Mouse (Mus musculus): ENCODE results near the gene Car15. TPM values are rescaled to one million over a fixed set of nuclear protein-coding genes. Genes with fewer than 3 reads are reported as not detected.

Car15 gene
- polyA plus RNA-seq, 1 experiment from 2014 or later, result 0.40 TPM

DNA sequence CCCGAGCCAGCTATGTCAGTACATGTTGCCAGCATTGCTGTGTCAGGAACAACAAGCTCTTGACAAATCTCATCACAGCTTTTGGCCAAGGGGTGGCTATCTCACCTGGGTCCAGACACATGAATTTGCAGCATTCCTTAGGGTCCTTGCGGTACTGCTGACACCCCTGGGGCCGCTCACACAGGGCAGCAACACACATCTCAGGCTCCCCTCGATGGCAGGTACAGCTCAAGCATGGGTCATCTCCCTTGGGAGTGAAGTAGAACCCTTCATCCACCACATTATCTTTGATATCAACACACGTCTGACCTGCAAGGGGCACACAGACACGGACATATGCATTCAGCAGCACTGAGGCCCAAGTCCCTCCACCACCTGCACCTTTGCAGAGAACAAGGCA, 11.3 kb upstream of the Car15 start:
- peaks cover 62% of the 10 kb centered on the region for H3K36me3 ChIP-seq (ENCODE audit: inconsistent target)
- 86% methylated on average over 6 of the region's 6 CpGs for WGBS (ENCODE audit: missing documents)

DNA sequence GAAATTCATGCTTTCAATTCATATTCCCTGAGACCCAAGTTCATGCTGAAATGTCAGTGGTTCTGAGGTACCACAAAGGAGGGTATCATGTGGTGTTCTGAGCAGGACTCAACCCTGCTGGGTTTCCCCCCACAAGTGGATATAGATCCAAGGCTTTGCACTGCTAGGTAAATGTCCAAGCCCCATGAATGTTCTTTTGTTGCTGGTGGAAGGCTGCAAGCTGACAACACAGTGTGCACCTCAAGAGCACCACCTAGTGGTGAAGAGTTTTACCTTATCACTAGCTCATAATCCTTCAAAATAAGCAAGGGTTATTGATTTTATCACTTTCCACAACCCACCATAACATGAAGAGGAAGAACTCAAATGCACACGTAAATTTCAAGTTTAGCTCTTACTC, 10.8 kb upstream of the Car15 start:
- WGBS (ENCODE audit: missing documents), result 10% methylated on average over 1 of the region's 1 CpGs
- Histone ChIP-seq H3K79me2 (ENCODE audit: inconsistent target) (no peaks in the 10 kb centered on the region), H3K27ac (no peak overlapping the region), H3K36me3 (ENCODE audit: inconsistent target) (peaks cover 68% of the 10 kb centered on the region), H3K4me3 (ENCODE audit: inconsistent target) (no peak overlapping the region)

More for the DNA sequence above, 11.3 kb upstream of the Car15 start:
- Histone ChIP-seq H3K4me3 (ENCODE audit: inconsistent target) (no peak overlapping the region), H3K79me2 (ENCODE audit: inconsistent target) (no peaks in the 10 kb centered on the region), H3K27ac (no peak overlapping the region)

DNA sequence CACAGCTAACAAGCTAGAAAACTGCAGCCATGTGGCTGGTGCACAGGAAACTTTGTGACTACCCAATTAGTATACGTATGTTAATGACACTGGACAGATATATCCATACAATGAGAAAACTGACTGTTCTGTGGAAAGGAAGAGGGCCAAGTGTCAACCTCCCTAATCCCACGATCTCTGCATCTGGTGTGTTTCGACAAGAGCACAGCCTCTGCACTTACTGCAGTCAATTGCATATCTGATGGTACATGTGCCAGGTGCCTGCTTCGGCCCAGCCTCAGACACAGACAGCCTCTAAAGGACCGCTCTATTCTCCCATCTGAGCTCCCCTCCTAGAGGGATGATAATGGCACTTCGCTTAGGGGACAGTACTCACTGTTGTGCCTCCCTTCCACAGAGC, 10.3 kb upstream of the Car15 start:
- no peak overlapping the region for H3K27ac ChIP-seq
- no peaks in the 10 kb centered on the region for H3K79me2 ChIP-seq (ENCODE audit: inconsistent target)
- peaks cover 72% of the 10 kb centered on the region for H3K36me3 ChIP-seq (ENCODE audit: inconsistent target)
- 98% methylated on average over 6 of the region's 6 CpGs for WGBS (ENCODE audit: missing documents)
- H3K4me3 ChIP-seq (ENCODE audit: inconsistent target), result no peak overlapping the region

GRCm38 (mm10) chr16:17843701-17844365, 5.7 kb upstream of the Car15 start:
- WGBS (ENCODE audit: missing documents), result 98% methylated on average over 10 of the region's 10 CpGs
- Histone ChIP-seq H3K79me2 (ENCODE audit: inconsistent target) (no peaks in the 10 kb centered on the region), H3K36me3 (ENCODE audit: inconsistent target) (peaks cover 66% of the 10 kb centered on the region), H3K27ac (no peak overlapping the region), H3K4me3 (ENCODE audit: inconsistent target) (no peak overlapping the region)

DNA sequence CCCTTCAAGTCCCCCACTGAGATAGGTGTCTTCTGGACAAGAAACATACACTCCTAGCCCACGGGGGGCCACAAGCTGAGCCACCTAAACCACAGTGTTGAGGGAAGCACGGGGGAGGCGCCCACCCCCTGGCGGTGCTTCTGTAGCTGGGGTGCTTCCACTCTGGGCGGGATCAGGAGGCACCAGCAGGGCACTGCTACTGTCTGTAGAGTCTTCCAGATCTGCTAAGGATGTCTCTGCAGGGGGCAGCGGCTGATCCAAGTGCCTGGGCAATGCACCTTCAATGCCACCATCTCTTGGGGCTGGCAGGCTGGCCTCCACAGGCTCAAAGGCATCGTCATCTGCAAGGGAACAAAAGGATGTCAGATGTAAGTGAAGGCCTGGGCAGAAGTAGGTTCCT, 4.3 kb upstream of the Car15 start:
- no peak overlapping the region for H3K27ac ChIP-seq
- H3K79me2 ChIP-seq (ENCODE audit: inconsistent target), result no peaks in the 10 kb centered on the region
- H3K4me3 ChIP-seq (ENCODE audit: inconsistent target), result no peak overlapping the region
- WGBS (ENCODE audit: missing documents), result 91% methylated on average over 7 of the region's 7 CpGs
- peaks cover 63% of the 10 kb centered on the region for H3K36me3 ChIP-seq (ENCODE audit: inconsistent target)

- no peak overlapping the region for H3K4me3 ChIP-seq (ENCODE audit: inconsistent target)
- H3K36me3 ChIP-seq (ENCODE audit: inconsistent target), result peaks cover 39% of the 10 kb centered on the region
- 89% methylated on average over 4 of the region's 4 CpGs for WGBS (ENCODE audit: missing documents)
Observed at GRCm38 (mm10) chr16:17839976-17840375, 1.8 kb upstream of the Car15 start.

DNA sequence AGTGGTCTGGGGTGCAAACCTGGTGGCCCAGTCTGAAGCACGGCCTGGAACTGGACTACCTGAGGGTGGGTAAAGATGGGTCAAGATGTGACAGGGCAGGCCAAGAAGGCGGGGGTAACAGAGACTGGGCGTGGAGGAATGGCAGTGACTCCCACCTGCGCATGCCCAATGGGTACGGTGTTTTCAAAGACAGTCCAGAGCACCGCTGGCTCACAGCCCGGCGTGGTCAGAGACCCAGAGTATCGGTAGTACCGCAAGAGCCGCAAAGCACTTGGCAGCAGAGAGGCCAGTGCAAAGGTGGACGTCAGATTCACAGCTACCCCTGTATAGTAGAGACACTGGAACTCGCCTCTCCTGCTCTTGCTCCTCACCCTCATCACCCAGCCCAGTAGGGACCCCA, 2.7 kb downstream of the Car15 start:
- WGBS (ENCODE audit: missing documents), result 45% methylated on average over 13 of the region's 13 CpGs
- Histone ChIP-seq H3K4me3 (ENCODE audit: inconsistent target) (no peak overlapping the region), H3K36me3 (ENCODE audit: inconsistent target) (no peaks in the 10 kb centered on the region), H3K27ac (no peak overlapping the region), H3K79me2 (ENCODE audit: inconsistent target) (no peaks in the 10 kb centered on the region)

More at GRCm38 (mm10) chr16:17839976-17840375, 1.8 kb upstream of the Car15 start:
- no peaks in the 10 kb centered on the region for H3K79me2 ChIP-seq (ENCODE audit: inconsistent target)
- H3K27ac ChIP-seq, result no peak overlapping the region

DNA sequence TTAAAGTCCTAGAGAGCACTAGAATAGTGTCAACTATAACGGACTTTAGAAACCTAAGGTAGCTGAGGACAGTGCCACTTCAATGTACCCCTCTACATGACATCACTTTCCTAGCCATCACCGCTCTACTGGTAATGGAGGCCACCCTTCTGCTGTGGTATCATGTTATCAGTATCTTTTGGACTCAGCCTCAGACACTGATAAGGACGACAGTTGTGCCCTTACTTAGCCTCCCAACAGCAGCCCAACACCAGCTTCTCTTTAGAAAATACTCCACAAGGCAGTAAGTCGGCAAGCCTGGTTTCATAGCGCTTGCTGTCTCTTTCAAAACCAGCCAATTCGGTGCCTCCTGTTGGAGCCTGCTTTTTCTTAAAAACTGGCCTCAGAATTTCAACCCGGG, 3.6 kb downstream of the Car15 start:
- Histone ChIP-seq H3K4me3 (ENCODE audit: inconsistent target) (no peak overlapping the region), H3K27ac (no peak overlapping the region), H3K79me2 (ENCODE audit: inconsistent target) (no peaks in the 10 kb centered on the region), H3K36me3 (ENCODE audit: inconsistent target) (no peaks in the 10 kb centered on the region)
- 59% methylated on average over 7 of the region's 7 CpGs for WGBS (ENCODE audit: missing documents)

GRCm38 (mm10) chr16:17833681-17834399, 4.3 kb downstream of the Car15 start:
- H3K36me3 ChIP-seq (ENCODE audit: inconsistent target), result no peaks in the 10 kb centered on the region
- H3K79me2 ChIP-seq (ENCODE audit: inconsistent target), result no peaks in the 10 kb centered on the region
- H3K27ac ChIP-seq, result no peak overlapping the region
- WGBS (ENCODE audit: missing documents), result 3% methylated on average over 73 of the region's 103 CpGs
- H3K4me3 ChIP-seq (ENCODE audit: inconsistent target), result no peak overlapping the region

DNA sequence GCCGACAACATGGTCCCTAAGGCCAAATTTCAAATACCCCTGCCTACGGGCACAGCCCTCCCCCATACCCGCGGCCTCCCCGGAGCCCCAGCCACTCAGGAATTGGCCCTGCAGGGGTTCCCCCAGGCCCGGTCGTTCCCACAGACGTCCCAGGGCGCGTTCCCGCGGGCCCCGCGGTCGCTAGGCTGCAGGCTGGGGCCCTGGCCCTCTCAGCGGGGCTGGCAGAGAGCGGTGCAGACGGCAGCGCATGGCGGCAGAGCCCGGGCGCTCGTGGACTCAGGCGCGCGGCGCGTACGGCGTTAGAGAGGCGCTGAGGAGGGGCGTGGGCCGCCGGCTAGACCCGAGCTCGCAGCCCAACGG, 4.9 kb downstream of the Car15 start:
- 2% methylated on average over 37 of the region's 37 CpGs for WGBS (ENCODE audit: missing documents)
- Histone ChIP-seq H3K4me3 (ENCODE audit: inconsistent target) (no peak overlapping the region), H3K27ac (no peak overlapping the region), H3K36me3 (ENCODE audit: inconsistent target) (no peaks in the 10 kb centered on the region), H3K79me2 (ENCODE audit: inconsistent target) (no peaks in the 10 kb centered on the region)

- 34% methylated on average over 7 of the region's 7 CpGs for WGBS (ENCODE audit: missing documents)
- Histone ChIP-seq H3K79me2 (ENCODE audit: inconsistent target) (no peaks in the 10 kb centered on the region), H3K36me3 (ENCODE audit: inconsistent target) (no peaks in the 10 kb centered on the region), H3K4me3 (ENCODE audit: inconsistent target) (no peak within 1 kb of the TSS), H3K27ac (no peak within 1 kb of the TSS)
Observed at GRCm38 (mm10) chr16:17832821-17833220, 5.3 kb downstream of the Car15 start, which contains the start of gene B830017H08Rik. Gene B830017H08Rik, plus strand, starts transcription at chr16:17833121.

DNA sequence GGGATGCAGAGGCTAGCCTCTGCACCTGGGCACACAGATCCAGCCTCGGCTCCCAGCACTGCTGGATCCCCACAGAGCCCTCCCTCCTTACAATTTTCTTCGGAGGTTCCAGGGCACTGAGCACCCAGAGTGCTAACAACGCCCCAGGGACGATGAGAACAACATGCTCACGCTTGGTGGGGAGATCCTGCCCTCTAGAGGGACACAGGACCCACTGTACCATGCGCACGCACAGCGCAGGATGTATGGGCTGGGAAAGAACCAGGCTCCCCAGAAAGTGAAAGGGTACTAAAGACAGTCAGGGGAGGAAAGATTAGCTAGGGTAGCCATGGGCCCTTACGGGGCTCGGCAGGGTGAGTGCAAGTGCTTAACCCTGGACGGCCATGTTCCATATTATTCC, 6.4 kb downstream of the Car15 start:
- 15% methylated on average over 10 of the region's 11 CpGs for WGBS (ENCODE audit: missing documents)
- Histone ChIP-seq H3K4me3 (ENCODE audit: inconsistent target) (no peak overlapping the region), H3K27ac (no peak overlapping the region), H3K36me3 (ENCODE audit: inconsistent target) (no peaks in the 10 kb centered on the region), H3K79me2 (ENCODE audit: inconsistent target) (no peaks in the 10 kb centered on the region)

- Histone ChIP-seq H3K27ac (no peak overlapping the region), H3K4me3 (ENCODE audit: inconsistent target) (no peak overlapping the region), H3K36me3 (ENCODE audit: inconsistent target) (no peaks in the 10 kb centered on the region), H3K79me2 (ENCODE audit: inconsistent target) (no peaks in the 10 kb centered on the region)
- 92% methylated on average over 8 of the region's 10 CpGs for WGBS (ENCODE audit: missing documents)
Observed at GRCm38 (mm10) chr16:17830385-17831178, 7.6 kb downstream of the Car15 start.

GRCm38 (mm10) chr16:17828867-17829266, 9.3 kb downstream of the Car15 start:
- no peaks in the 10 kb centered on the region for H3K79me2 ChIP-seq (ENCODE audit: inconsistent target)
- WGBS (ENCODE audit: missing documents), result 87% methylated on average over 3 of the region's 3 CpGs

DNA sequence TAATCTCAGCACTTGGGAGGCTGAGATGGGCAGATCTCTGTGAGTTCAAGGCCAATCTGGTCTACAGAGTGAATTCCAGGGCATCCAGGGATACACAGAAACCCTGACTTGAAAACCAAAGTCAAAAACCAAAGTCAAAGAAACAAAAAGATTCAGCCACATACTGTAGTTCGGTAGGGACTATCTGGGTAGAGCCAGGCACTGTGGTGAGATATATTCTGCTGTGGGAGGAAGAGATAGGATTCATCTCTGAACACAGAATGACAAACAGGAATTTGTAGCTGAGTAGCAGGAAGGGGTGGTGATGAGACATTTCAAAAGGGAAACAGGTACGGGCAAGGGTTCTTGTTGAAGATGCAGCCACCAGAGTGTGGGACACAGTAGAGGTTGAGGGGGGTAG, 9.9 kb downstream of the Car15 start:
- WGBS (ENCODE audit: missing documents), result 71% methylated on average over 2 of the region's 2 CpGs
- Histone ChIP-seq H3K4me3 (ENCODE audit: inconsistent target) (no peak overlapping the region), H3K36me3 (ENCODE audit: inconsistent target) (no peaks in the 10 kb centered on the region), H3K27ac (no peak overlapping the region), H3K79me2 (ENCODE audit: inconsistent target) (no peaks in the 10 kb centered on the region)

More at GRCm38 (mm10) chr16:17828867-17829266, 9.3 kb downstream of the Car15 start:
- no peaks in the 10 kb centered on the region for H3K36me3 ChIP-seq (ENCODE audit: inconsistent target)
- H3K27ac ChIP-seq, result no peak overlapping the region
- no peak overlapping the region for H3K4me3 ChIP-seq (ENCODE audit: inconsistent target)
